Mouse (Mus musculus): ENCODE data around the gene Car2.
A peak's percentile ranks its signal among the peaks of the same experiment; 100 is the strongest.

Gene Car2

DNA sequence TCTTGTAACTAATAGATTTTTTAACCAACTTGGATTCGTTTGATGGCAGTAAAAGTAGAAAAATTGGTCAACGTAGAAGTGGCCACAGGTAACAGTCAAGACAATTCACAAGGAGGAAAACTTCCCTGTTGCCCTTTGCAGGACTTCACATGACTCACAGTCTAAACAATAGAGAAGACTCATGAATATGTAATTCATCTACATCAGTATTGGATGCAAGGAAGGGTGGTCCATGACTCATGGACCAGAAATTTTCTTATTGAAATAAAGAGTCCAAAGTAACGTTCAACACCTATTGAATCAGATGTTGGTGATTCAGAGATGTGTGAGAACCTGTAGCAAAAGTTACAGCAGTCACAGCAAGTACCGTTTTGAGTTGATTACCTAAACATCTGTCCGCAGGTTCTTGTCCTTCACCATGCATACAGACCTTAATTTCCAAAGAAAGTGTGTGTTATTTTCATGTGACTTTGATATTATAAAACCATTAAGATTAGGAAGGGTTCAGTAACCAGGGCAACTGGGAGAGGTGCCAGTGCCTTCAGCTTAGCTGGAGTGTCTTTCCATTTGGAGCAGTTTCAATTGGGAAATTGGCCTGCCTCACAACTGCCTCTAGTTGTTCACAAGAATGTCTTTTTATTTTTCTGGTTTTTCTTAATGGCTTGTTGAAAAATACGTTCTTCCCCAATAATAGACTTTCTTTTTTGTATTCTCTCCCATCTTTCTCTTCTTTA lies 62.2 kb downstream of the Car2 start:
- peak; percentile 56 for DNase-seq (ENCODE audit: low spot score)

DNA sequence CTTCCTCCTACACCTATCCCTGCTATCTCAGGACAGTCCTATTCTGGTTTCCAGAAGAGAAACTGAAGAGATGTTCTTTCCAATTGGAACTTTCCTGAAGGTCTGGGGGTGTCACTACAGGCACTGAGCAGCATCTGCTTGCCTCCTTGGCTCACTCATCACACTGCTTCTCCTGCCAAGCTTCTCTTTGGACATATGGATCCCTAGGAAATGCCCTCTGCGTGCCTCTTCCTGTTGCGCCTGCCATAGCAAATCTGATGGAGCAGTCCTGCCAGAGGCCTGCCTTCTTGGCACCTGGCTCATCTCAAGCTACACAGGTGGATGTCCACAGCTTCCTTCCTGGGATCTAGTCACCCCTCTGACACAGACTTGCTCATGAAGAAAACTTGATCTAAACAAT lies 64.0 kb downstream of the Car2 start:
- DNase-seq (ENCODE audit: low spot score), result no peak

Measured in layer of hippocampus, adult 11-12 months (tissue).